Mouse (Mus musculus): Measurements from ENCODE around the gene Nsg1. TPM values are rescaled to one million over a fixed set of nuclear protein-coding genes. Genes with fewer than 3 reads are reported as not detected.
A peak's percentile ranks its signal among the peaks of the same experiment; 100 is the strongest.

The Nsg1 gene
- 8.4 and 16.8 TPM in 2 replicates for total RNA-seq (2017)

- no peak for ATAC-seq (replicated peaks in 1 of 2; ENCODE audit: insufficient read depth in 1 of 2, low FRiP score in 2 of 2, low TSS enrichment in 1 of 2, low read depth in 1 of 2, poor library complexity in 2 of 2, severe bottlenecking in 2 of 2)
Measured at GRCm38 (mm10) chr5:38159634-38160413, at the start of gene Nsg1. Gene Nsg1 (minus strand): TSS chr5:38159907.

GRCm38 (mm10) chr5:38208985-38209384 is 49.3 kb upstream of the Nsg1 start:
- no peak for ATAC-seq (replicated peaks in 1 of 2; ENCODE audit: insufficient read depth in 1 of 2, low FRiP score in 2 of 2, low TSS enrichment in 1 of 2, low read depth in 1 of 2, poor library complexity in 2 of 2, severe bottlenecking in 2 of 2)

- no peak for ATAC-seq (replicated peaks in 1 of 2; ENCODE audit: insufficient read depth in 1 of 2, low FRiP score in 2 of 2, low TSS enrichment in 1 of 2, low read depth in 1 of 2, poor library complexity in 2 of 2, severe bottlenecking in 2 of 2)
Measured at GRCm38 (mm10) chr5:38205303-38205726, 45.6 kb upstream of the Nsg1 start.

- no peak for ATAC-seq (replicated peaks in 1 of 2; ENCODE audit: insufficient read depth in 1 of 2, low FRiP score in 2 of 2, low TSS enrichment in 1 of 2, low read depth in 1 of 2, poor library complexity in 2 of 2, severe bottlenecking in 2 of 2)
Measured at GRCm38 (mm10) chr5:38199686-38200085, 40.0 kb upstream of the Nsg1 start.

- peak; percentile 68 to 76 for ATAC-seq (replicated peaks in 1 of 2; ENCODE audit: insufficient read depth in 1 of 2, low FRiP score in 2 of 2, low TSS enrichment in 1 of 2, low read depth in 1 of 2, poor library complexity in 2 of 2, severe bottlenecking in 2 of 2)
Measured at GRCm38 (mm10) chr5:38197482-38197823, 37.7 kb upstream of the Nsg1 start.

- no peak for ATAC-seq (replicated peaks in 1 of 2; ENCODE audit: insufficient read depth in 1 of 2, low FRiP score in 2 of 2, low TSS enrichment in 1 of 2, low read depth in 1 of 2, poor library complexity in 2 of 2, severe bottlenecking in 2 of 2)
Measured at GRCm38 (mm10) chr5:38196821-38197481, 37.2 kb upstream of the Nsg1 start.

- no peak for ATAC-seq (replicated peaks in 1 of 2; ENCODE audit: insufficient read depth in 1 of 2, low FRiP score in 2 of 2, low TSS enrichment in 1 of 2, low read depth in 1 of 2, poor library complexity in 2 of 2, severe bottlenecking in 2 of 2)
Measured at GRCm38 (mm10) chr5:38195941-38196340, 36.2 kb upstream of the Nsg1 start.

GRCm38 (mm10) chr5:38194946-38195345 is 35.2 kb upstream of the Nsg1 start:
- no peak for ATAC-seq (replicated peaks in 1 of 2; ENCODE audit: insufficient read depth in 1 of 2, low FRiP score in 2 of 2, low TSS enrichment in 1 of 2, low read depth in 1 of 2, poor library complexity in 2 of 2, severe bottlenecking in 2 of 2)

GRCm38 (mm10) chr5:38190907-38191306 is 31.2 kb upstream of the Nsg1 start:
- no peak for ATAC-seq (replicated peaks in 1 of 2; ENCODE audit: insufficient read depth in 1 of 2, low FRiP score in 2 of 2, low TSS enrichment in 1 of 2, low read depth in 1 of 2, poor library complexity in 2 of 2, severe bottlenecking in 2 of 2)

- ATAC-seq (replicated peaks in 1 of 2; ENCODE audit: insufficient read depth in 1 of 2, low FRiP score in 2 of 2, low TSS enrichment in 1 of 2, low read depth in 1 of 2, poor library complexity in 2 of 2, severe bottlenecking in 2 of 2), result no peak
Measured at GRCm38 (mm10) chr5:38187006-38187405, 27.3 kb upstream of the Nsg1 start.

GRCm38 (mm10) chr5:38184688-38185285 is 25.1 kb upstream of the Nsg1 start:
- no peak for ATAC-seq (replicated peaks in 1 of 2; ENCODE audit: insufficient read depth in 1 of 2, low FRiP score in 2 of 2, low TSS enrichment in 1 of 2, low read depth in 1 of 2, poor library complexity in 2 of 2, severe bottlenecking in 2 of 2)

GRCm38 (mm10) chr5:38174256-38174912 is 14.7 kb upstream of the Nsg1 start:
- no peak for ATAC-seq (replicated peaks in 1 of 2; ENCODE audit: insufficient read depth in 1 of 2, low FRiP score in 2 of 2, low TSS enrichment in 1 of 2, low read depth in 1 of 2, poor library complexity in 2 of 2, severe bottlenecking in 2 of 2)

- ATAC-seq (replicated peaks in 1 of 2; ENCODE audit: insufficient read depth in 1 of 2, low FRiP score in 2 of 2, low TSS enrichment in 1 of 2, low read depth in 1 of 2, poor library complexity in 2 of 2, severe bottlenecking in 2 of 2), result no peak
Measured at GRCm38 (mm10) chr5:38173766-38174165, 14.1 kb upstream of the Nsg1 start.

GRCm38 (mm10) chr5:38168497-38168896 is 8.8 kb upstream of the Nsg1 start:
- ATAC-seq (replicated peaks in 1 of 2; ENCODE audit: insufficient read depth in 1 of 2, low FRiP score in 2 of 2, low TSS enrichment in 1 of 2, low read depth in 1 of 2, poor library complexity in 2 of 2, severe bottlenecking in 2 of 2), result no peak

- peak in 1 of 2 experiments; percentile 13; a peak in 2 of 4 replicates for ATAC-seq (replicated peaks in 1 of 2; ENCODE audit: insufficient read depth in 1 of 2, low FRiP score in 2 of 2, low TSS enrichment in 1 of 2, low read depth in 1 of 2, poor library complexity in 2 of 2, severe bottlenecking in 2 of 2)
Measured at GRCm38 (mm10) chr5:38158947-38159633, 617 bp downstream of the Nsg1 start.

- ATAC-seq (replicated peaks in 1 of 2; ENCODE audit: insufficient read depth in 1 of 2, low FRiP score in 2 of 2, low TSS enrichment in 1 of 2, low read depth in 1 of 2, poor library complexity in 2 of 2, severe bottlenecking in 2 of 2), result 0 out of 4 replicates have a peak, but pooled peaks of 1 of the 2 experiments have one; percentile 8
Measured at GRCm38 (mm10) chr5:38158501-38158946, 1.2 kb downstream of the Nsg1 start.

GRCm38 (mm10) chr5:38157481-38158020 is 2.2 kb downstream of the Nsg1 start:
- no peak for ATAC-seq (replicated peaks in 1 of 2; ENCODE audit: insufficient read depth in 1 of 2, low FRiP score in 2 of 2, low TSS enrichment in 1 of 2, low read depth in 1 of 2, poor library complexity in 2 of 2, severe bottlenecking in 2 of 2)
